Mouse (Mus musculus): ENCODE measurements around the gene Hamp2. TPM values are rescaled to one million over a fixed set of nuclear protein-coding genes. Genes with fewer than 3 reads are reported as not detected.
"Not testable (repeated sequence)": the region's sequence is repeated elsewhere in the genome, so short reads cannot be mapped to it uniquely, and the experiment has no call there.

The Hamp2 gene
- polyA plus RNA-seq (2012; rRNA removed): not detected in 2 replicates

DNA sequence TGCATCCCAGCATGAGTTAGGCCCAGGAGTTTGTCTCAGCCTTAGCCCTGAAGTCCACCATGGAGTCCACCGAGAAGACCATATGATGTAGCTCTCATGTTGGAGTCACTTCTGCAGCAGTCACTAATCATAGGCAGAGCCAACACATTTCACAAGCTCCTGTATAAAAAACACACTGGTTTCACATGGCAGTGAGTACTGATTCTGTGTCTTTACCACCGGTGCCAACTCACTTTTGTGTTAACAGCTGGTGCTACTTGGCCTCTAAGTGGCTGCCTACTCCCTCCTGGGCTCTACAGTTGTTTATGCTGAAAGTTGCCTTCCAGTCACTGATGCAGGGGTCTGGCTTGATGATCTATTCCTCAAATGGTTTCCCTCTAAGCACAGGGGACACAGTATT lies at the start of gene Hamp2:
Gene Hamp2 (minus strand): TSS at position 101 of the 400 bp plus-strand sequence.
- not testable (repeated sequence) for DNase-seq (ENCODE audit: low read depth)

GRCm38 (mm10) chr7:30973501-30974289 lies 49.2 kb upstream of the Hamp2 start, which contains the start of gene Fam187b:
Gene Fam187b (plus strand): TSS chr7:30973790.
- peak; percentile 89 for DNase-seq (ENCODE audit: low read depth)
- TF ChIP-seq CTCF (IDR thresholded peaks at IDR 0.05; ENCODE audit: borderline replicate concordance, extremely low read depth, insufficient read depth, insufficient read length) (peak; percentile 81), POLR2A (IDR thresholded peaks at IDR 0.05; ENCODE audit: borderline replicate concordance, extremely low read depth, insufficient read depth, insufficient read length, poor library complexity, severe bottlenecking) (no peak)

GRCm38 (mm10) chr7:30973251-30973500 lies 48.7 kb upstream of the Hamp2 start, which contains the start of gene Lsr:
Gene Lsr (minus strand): TSS chr7:30973464.
- TF ChIP-seq POLR2A (IDR thresholded peaks at IDR 0.05; ENCODE audit: borderline replicate concordance, extremely low read depth, insufficient read depth, insufficient read length, poor library complexity, severe bottlenecking): no peak
- no peak for TF ChIP-seq CTCF (IDR thresholded peaks at IDR 0.05; ENCODE audit: borderline replicate concordance, extremely low read depth, insufficient read depth, insufficient read length)
- DNase-seq (ENCODE audit: low read depth): no peak

- TF ChIP-seq CTCF (IDR thresholded peaks at IDR 0.05; ENCODE audit: borderline replicate concordance, extremely low read depth, insufficient read depth, insufficient read length) (no peak), POLR2A (IDR thresholded peaks at IDR 0.05; ENCODE audit: borderline replicate concordance, extremely low read depth, insufficient read depth, insufficient read length, poor library complexity, severe bottlenecking) (0 out of 2 replicates have a peak, but pooled peaks have one; percentile 19)
- no peak for DNase-seq (ENCODE audit: low read depth)
These were observed 48.2 kb upstream of the Hamp2 start for GRCm38 (mm10) chr7:30972426-30973250.

- no peak for DNase-seq (ENCODE audit: low read depth)
- TF ChIP-seq CTCF (IDR thresholded peaks at IDR 0.05; ENCODE audit: borderline replicate concordance, extremely low read depth, insufficient read depth, insufficient read length): no peak
These were observed 47.4 kb upstream of the Hamp2 start for GRCm38 (mm10) chr7:30971901-30972300.

DNA sequence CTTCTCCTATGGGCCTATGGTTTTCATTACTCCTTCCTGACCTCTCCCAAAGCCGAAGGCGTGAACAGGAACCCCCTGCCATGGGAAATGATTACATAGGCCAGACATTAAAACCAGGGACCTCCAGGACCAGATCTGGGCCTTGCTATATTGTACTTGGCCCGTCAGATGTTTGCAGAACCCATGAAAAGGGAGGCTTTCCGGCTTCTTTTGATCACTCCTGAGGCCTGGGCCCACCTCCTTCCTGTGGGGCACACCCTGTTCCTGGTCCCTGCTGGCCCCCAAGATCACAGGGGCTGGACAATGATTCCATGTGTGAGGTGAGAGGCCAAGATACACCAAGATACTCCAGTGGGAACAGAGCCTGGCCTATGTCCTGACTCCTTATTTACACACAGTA lies 44.7 kb upstream of the Hamp2 start:
- TF ChIP-seq POLR2A (IDR thresholded peaks at IDR 0.05; ENCODE audit: borderline replicate concordance, extremely low read depth, insufficient read depth, insufficient read length, poor library complexity, severe bottlenecking) (no peak), CTCF (IDR thresholded peaks at IDR 0.05; ENCODE audit: borderline replicate concordance, extremely low read depth, insufficient read depth, insufficient read length) (no peak)
- DNase-seq (ENCODE audit: low read depth): peak; percentile 15

DNA sequence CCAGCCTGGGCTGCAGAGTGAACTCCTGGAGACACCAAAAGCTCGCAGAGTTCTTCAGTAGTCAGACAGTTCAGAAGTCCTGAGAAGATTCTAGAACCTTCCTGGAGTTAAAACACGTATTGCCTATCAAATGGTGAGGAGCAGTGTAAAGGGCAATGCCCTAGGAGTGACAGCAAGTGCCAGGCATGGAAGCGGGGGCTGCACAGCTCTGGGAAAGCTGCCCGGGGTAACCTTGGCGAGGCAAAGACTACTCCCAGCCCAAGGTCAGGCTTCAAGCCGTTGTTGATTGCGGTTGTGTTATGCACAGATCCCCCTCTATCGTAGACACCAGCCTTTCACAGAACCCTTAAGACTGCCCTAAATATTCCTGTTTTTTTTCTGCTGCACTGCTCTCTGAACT lies 44.1 kb upstream of the Hamp2 start:
- no peak for TF ChIP-seq CTCF (IDR thresholded peaks at IDR 0.05; ENCODE audit: borderline replicate concordance, extremely low read depth, insufficient read depth, insufficient read length)
- no peak for TF ChIP-seq POLR2A (IDR thresholded peaks at IDR 0.05; ENCODE audit: borderline replicate concordance, extremely low read depth, insufficient read depth, insufficient read length, poor library complexity, severe bottlenecking)
- no peak for DNase-seq (ENCODE audit: low read depth)

DNA sequence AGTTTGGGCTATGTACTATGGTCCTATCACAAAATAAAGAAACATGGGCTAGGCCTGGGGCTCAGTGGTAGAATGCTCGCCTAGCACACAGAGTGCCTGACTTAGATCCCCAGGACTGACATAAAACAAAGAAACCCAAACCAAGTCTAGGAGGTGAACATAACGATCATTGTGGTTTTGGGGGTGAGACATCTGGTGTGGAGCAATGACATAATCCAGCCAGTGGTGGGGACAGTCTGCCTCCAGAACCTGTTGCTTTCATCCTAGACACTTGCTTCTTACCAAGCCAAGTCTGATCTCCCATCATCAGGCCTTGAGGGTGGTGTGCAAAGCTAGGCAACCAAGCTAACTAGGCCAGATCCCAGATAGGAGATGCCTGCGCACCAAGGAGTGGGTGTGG lies 42.2 kb upstream of the Hamp2 start:
- no peak for DNase-seq (ENCODE audit: low read depth)
- TF ChIP-seq CTCF (IDR thresholded peaks at IDR 0.05; ENCODE audit: borderline replicate concordance, extremely low read depth, insufficient read depth, insufficient read length) (no peak), POLR2A (IDR thresholded peaks at IDR 0.05; ENCODE audit: borderline replicate concordance, extremely low read depth, insufficient read depth, insufficient read length, poor library complexity, severe bottlenecking) (no peak)

GRCm38 (mm10) chr7:30965677-30966076 lies 41.2 kb upstream of the Hamp2 start:
- DNase-seq (ENCODE audit: low read depth): no peak
- TF ChIP-seq POLR2A (IDR thresholded peaks at IDR 0.05; ENCODE audit: borderline replicate concordance, extremely low read depth, insufficient read depth, insufficient read length, poor library complexity, severe bottlenecking): no peak
- no peak for TF ChIP-seq CTCF (IDR thresholded peaks at IDR 0.05; ENCODE audit: borderline replicate concordance, extremely low read depth, insufficient read depth, insufficient read length)

DNA sequence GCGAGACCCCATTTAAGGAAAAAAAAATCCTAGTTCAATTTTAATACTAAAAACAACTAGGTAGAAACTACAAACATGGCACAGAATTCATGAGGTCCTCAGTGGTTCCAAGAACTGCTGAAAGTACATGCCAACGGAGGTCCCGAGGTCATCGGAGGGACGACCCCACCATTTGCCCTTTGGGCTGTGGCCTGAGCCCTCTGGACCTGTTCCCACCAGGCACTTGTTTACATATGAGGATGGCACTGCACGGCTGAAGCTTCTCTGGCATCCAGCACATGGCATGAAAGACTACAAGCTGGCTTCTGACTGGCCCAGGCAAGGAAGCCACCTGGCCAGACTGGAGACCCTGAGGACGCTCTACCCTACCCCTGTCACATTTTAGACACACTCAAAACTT lies 39.9 kb upstream of the Hamp2 start:
- no peak for DNase-seq (ENCODE audit: low read depth)
- TF ChIP-seq POLR2A (IDR thresholded peaks at IDR 0.05; ENCODE audit: borderline replicate concordance, extremely low read depth, insufficient read depth, insufficient read length, poor library complexity, severe bottlenecking): no peak
- no peak for TF ChIP-seq CTCF (IDR thresholded peaks at IDR 0.05; ENCODE audit: borderline replicate concordance, extremely low read depth, insufficient read depth, insufficient read length)

DNA sequence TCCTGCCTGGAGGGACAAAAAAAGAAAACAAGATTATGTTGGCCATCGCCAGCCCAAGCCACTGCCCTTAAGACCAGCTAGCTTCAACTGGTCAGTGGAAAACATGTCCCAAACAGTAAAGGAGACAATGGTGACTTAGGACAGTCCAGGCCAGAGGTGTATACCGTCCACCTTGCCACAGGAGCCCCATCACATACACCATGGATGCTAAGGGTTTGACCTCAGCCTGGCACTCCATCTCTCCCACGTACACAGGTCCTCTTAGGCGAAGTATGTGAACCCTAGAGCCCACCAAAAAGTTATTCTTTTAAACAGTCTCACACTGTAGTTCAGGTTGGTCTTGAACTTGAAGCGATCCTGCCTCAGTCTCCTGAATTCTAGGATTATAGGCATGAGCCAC lies 38.4 kb upstream of the Hamp2 start:
- DNase-seq (ENCODE audit: low read depth): no peak
- TF ChIP-seq CTCF (IDR thresholded peaks at IDR 0.05; ENCODE audit: borderline replicate concordance, extremely low read depth, insufficient read depth, insufficient read length): no peak
- TF ChIP-seq POLR2A (IDR thresholded peaks at IDR 0.05; ENCODE audit: borderline replicate concordance, extremely low read depth, insufficient read depth, insufficient read length, poor library complexity, severe bottlenecking): no peak

- DNase-seq (ENCODE audit: low read depth): no peak
- TF ChIP-seq CTCF (IDR thresholded peaks at IDR 0.05; ENCODE audit: borderline replicate concordance, extremely low read depth, insufficient read depth, insufficient read length): no peak
- TF ChIP-seq POLR2A (IDR thresholded peaks at IDR 0.05; ENCODE audit: borderline replicate concordance, extremely low read depth, insufficient read depth, insufficient read length, poor library complexity, severe bottlenecking): no peak
These were observed 35.4 kb upstream of the Hamp2 start for GRCm38 (mm10) chr7:30959786-30960349.
